Mouse (Mus musculus) liver, adult 2 months (tissue): ENCODE data around the gene BC048679.

ENCODE experiments used
- CTCF ChIP-seq: fragments of 200-500 bp; IDR thresholded peaks from 2 replicates; pipeline ENCODE4 v1.5.1; 2011; ENCODE audit warnings: low read depth, low read length, control low read depth
- POLR2A ChIP-seq: fragments of 200-500 bp; IDR thresholded peaks from 2 replicates; pipeline ENCODE4 v1.6.1; 2011; ENCODE audit warnings: low read length, control low read depth; ENCODE audit not compliant: insufficient read depth; ENCODE audit errors: extremely low read depth

GRCm38 (mm10) chr7:81464906-81465450 lies 33.1 kb downstream of the BC048679 start:
- TF ChIP-seq CTCF, result no peak
- TF ChIP-seq POLR2A, result no peak
